Mouse (Mus musculus) liver, adult (tissue): ENCODE results near the gene Zfp319.

Experiments used
- GATA4 ChIP-seq: IDR thresholded peaks from 2 replicates; pipeline ENCODE4 v1.6.1; 2014; ENCODE audit warnings: mild to moderate bottlenecking, low read length; ENCODE audit not compliant: insufficient replicate concordance

Gene Zfp319

GRCm38 (mm10) chr8:95289066-95289650, 42.6 kb downstream of the Zfp319 start:
- no peak for TF ChIP-seq GATA4

- no peak for TF ChIP-seq GATA4
Measured at GRCm38 (mm10) chr8:95281493-95281892, 50.3 kb downstream of the Zfp319 start.
